In the genomic region with DNA sequence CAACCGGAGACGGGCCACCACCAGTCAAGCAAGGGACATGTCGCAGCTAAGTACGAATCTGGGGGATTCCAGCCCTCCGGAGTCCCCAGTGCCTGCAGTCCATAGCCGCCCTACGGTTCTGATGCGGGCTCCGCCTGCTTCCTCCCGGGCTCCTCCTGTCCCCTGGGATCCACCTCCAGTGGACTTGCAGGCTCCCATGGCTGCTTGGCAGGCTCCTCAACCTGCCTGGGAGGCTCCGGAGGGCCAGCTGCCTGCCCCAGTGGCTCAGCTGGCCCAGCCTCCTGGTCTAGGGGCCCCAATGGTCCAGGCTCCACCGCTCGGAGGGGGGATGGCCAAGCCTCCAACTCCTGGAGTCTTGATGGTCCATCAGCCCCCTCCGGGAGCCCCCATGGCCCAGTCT, we compare ENCODE assay signal across 9 mouse cellular contexts. TPM values are rescaled to one million over a fixed set of nuclear protein-coding genes. Genes with fewer than 3 reads are reported as not detected.
DNase-seq lines count a peak whose midpoint lies in the region; ATAC-seq and TF ChIP-seq lines count a peak whose summit lies in the region.
"Had no signal": no experiment of that assay in that cellular context is flagged by ENCODE, and none has a peak within 500 bp of the region (broad histone marks: within the 10 kb centered on the region; RNA-seq: fewer than 3 reads in every experiment).

No protein-coding gene starts in this region.

- no peaks in the 10 kb centered on the region for H3K36me3 ChIP-seq in kidney, postnatal 0 days (ENCODE audit: insufficient read depth, low read length)
- H3K36me3 ChIP-seq in embryonic facial prominence, embryonic 14.5 days (ENCODE audit: control insufficient read depth, insufficient read depth, low read length), result no peaks in the 10 kb centered on the region
- H3K36me3 ChIP-seq in hindbrain, embryonic 16.5 days (ENCODE audit: control insufficient read depth, insufficient read depth, low read length), result no peaks in the 10 kb centered on the region
- H3K36me3 ChIP-seq in midbrain, postnatal 0 days (ENCODE audit: insufficient read depth, low read length), result no peaks in the 10 kb centered on the region
- H3K36me3 ChIP-seq in thymus, adult 2 months (ENCODE audit: control insufficient read depth, insufficient read depth, low read length), result no peaks in the 10 kb centered on the region

- TF ChIP-seq CTCF in kidney, postnatal 0 days (IDR thresholded peaks at IDR 0.05; ENCODE audit: low read depth), result no peak
- no peak for TF ChIP-seq CTCF in midbrain, postnatal 0 days (IDR thresholded peaks at IDR 0.05)
- no peak for TF ChIP-seq CTCF in thymus, adult 2 months (IDR thresholded peaks at IDR 0.05; ENCODE audit: borderline replicate concordance, control insufficient read depth, extremely low read depth, insufficient read depth, low read length, poor library complexity)

- TF ChIP-seq POLR2A in thymus, adult 2 months (IDR thresholded peaks at IDR 0.05; ENCODE audit: control insufficient read depth, extremely low read depth, insufficient read depth, low read length, poor library complexity), result no peak

- ATAC-seq in kidney, postnatal 0 days (replicated peaks; ENCODE audit: low FRiP score, low read depth), result no peak; the same call in 1 of the 2 replicates
- ATAC-seq in embryonic facial prominence, embryonic 14.5 days (ENCODE audit: low read depth), result peak; percentile 54
- no peak; the same call in none of the 2 replicates for ATAC-seq in hindbrain, embryonic 16.5 days
- ATAC-seq in midbrain, postnatal 0 days (ENCODE audit: low FRiP score), result peak; percentile 38; the same call in 1 of the 2 replicates

- DNase-seq in kidney, postnatal 0 days (ENCODE audit: low spot score), result no peak
- no peak for DNase-seq in kidney, adult 9 months
- DNase-seq in embryonic facial prominence, embryonic 14.5 days (ENCODE audit: low spot score), result peak; percentile 15
- peak; percentile 10 for DNase-seq in midbrain, postnatal 0 days (ENCODE audit: low spot score)
- DNase-seq in thymus, adult 2 months, result no peak
- DNase-seq in natural killer cell, adult 2 months (ENCODE audit: low spot score in 2 of 2), result no peak
- DNase-seq in cerebellum, postnatal 36 days, result no peak

- no peak overlapping the region for H3K9ac ChIP-seq in kidney, postnatal 0 days (ENCODE audit: low read depth, low read length)
- H3K9ac ChIP-seq in embryonic facial prominence, embryonic 14.5 days (ENCODE audit: low read depth, low read length), result peak overlapping the region; percentile 71
- peak overlapping the region; percentile 77 for H3K9ac ChIP-seq in hindbrain, embryonic 16.5 days (ENCODE audit: low read depth, low read length)
- peak overlapping the region; percentile 72 for H3K9ac ChIP-seq in midbrain, postnatal 0 days (replicated peaks; ENCODE audit: low read length, poor library complexity, severe bottlenecking)

- H3K27me3 ChIP-seq in kidney, postnatal 0 days (ENCODE audit: insufficient read depth, low read length), result no peaks in the 10 kb centered on the region
- H3K27me3 ChIP-seq in embryonic facial prominence, embryonic 14.5 days (replicated peaks; ENCODE audit: control insufficient read depth, insufficient read depth, low read length), result no peaks in the 10 kb centered on the region
- H3K27me3 ChIP-seq in hindbrain, embryonic 16.5 days (replicated peaks; ENCODE audit: control insufficient read depth, insufficient read depth, low read length), result no peaks in the 10 kb centered on the region
- no peaks in the 10 kb centered on the region for H3K27me3 ChIP-seq in midbrain, postnatal 0 days (ENCODE audit: insufficient read depth, low read length)
- no peaks in the 10 kb centered on the region for H3K27me3 ChIP-seq in thymus, adult 2 months (ENCODE audit: control insufficient read depth, insufficient read depth, low read length)

- WGBS in kidney, postnatal 0 days, result 32% methylated on average over 14 of the region's 14 CpGs
- 28% methylated on average over 11 of the region's 14 CpGs for WGBS in embryonic facial prominence, embryonic 14.5 days
- 32% methylated on average over 14 of the region's 14 CpGs for WGBS in hindbrain, embryonic 16.5 days
- 32% methylated on average over 14 of the region's 14 CpGs for WGBS in midbrain, postnatal 0 days
- WGBS in thymus, adult 2 months, result 50% methylated on average over 14 of the region's 14 CpGs

- H3K27ac ChIP-seq in kidney, postnatal 0 days, result no peak overlapping the region
- peak overlapping the region; percentile 55; the same call in 1 of the 2 replicates for H3K27ac ChIP-seq in embryonic facial prominence, embryonic 14.5 days (replicated peaks; ENCODE audit: low read depth, low read length)
- peak overlapping the region; percentile 82 for H3K27ac ChIP-seq in hindbrain, embryonic 16.5 days (ENCODE audit: low read depth, low read length)
- H3K27ac ChIP-seq in midbrain, postnatal 0 days (ENCODE audit: low read depth, low read length), result peak overlapping the region; percentile 77
- H3K27ac ChIP-seq in thymus, adult 2 months (ENCODE audit: control insufficient read depth, insufficient read depth, low read length), result no peak overlapping the region

- no peaks in the 10 kb centered on the region for H3K9me3 ChIP-seq in kidney, postnatal 0 days (replicated peaks; ENCODE audit: low read length)
- peaks cover 8% of the 10 kb centered on the region; the same call in 1 of the 2 replicates for H3K9me3 ChIP-seq in embryonic facial prominence, embryonic 14.5 days (ENCODE audit: control insufficient read depth, low read length)
- H3K9me3 ChIP-seq in hindbrain, embryonic 16.5 days (ENCODE audit: control insufficient read depth, low read length), result peaks cover 19% of the 10 kb centered on the region
- H3K9me3 ChIP-seq in midbrain, postnatal 0 days (ENCODE audit: low read length), result 0 out of 2 replicates have a peak, but pooled peaks cover 5% of the 10 kb centered on the region

- no peaks in the 10 kb centered on the region for H3K4me1 ChIP-seq in kidney, postnatal 0 days (replicated peaks; ENCODE audit: insufficient read depth, low read length)
- no peaks in the 10 kb centered on the region for H3K4me1 ChIP-seq in embryonic facial prominence, embryonic 14.5 days (ENCODE audit: control insufficient read depth, insufficient read depth, low read length)
- peaks cover 4% of the 10 kb centered on the region; the same call in 1 of the 2 replicates for H3K4me1 ChIP-seq in hindbrain, embryonic 16.5 days (ENCODE audit: control insufficient read depth, insufficient read depth, low read depth, low read length)
- no peaks in the 10 kb centered on the region for H3K4me1 ChIP-seq in midbrain, postnatal 0 days (ENCODE audit: insufficient read depth, low read length)
- H3K4me1 ChIP-seq in thymus, adult 2 months (replicated peaks; ENCODE audit: control insufficient read depth, insufficient read depth, low read length), result no peaks in the 10 kb centered on the region

- peak overlapping the region; percentile 55 for H3K4me2 ChIP-seq in kidney, postnatal 0 days (ENCODE audit: low read length)
- H3K4me2 ChIP-seq in embryonic facial prominence, embryonic 14.5 days (ENCODE audit: low read depth, low read length), result peak overlapping the region; percentile 55
- peak overlapping the region; percentile 59 for H3K4me2 ChIP-seq in hindbrain, embryonic 16.5 days (ENCODE audit: low read length)
- H3K4me2 ChIP-seq in midbrain, postnatal 0 days (ENCODE audit: low read depth, low read length, poor library complexity, severe bottlenecking), result peak overlapping the region; percentile 48

- peak overlapping the region; percentile 30 for H3K4me3 ChIP-seq in kidney, postnatal 0 days (replicated peaks; ENCODE audit: low read depth, low read length)
- H3K4me3 ChIP-seq in embryonic facial prominence, embryonic 14.5 days (ENCODE audit: low read depth, low read length), result peak overlapping the region; percentile 52
- peak overlapping the region; percentile 60 for H3K4me3 ChIP-seq in hindbrain, embryonic 16.5 days (ENCODE audit: low read length)
- H3K4me3 ChIP-seq in midbrain, postnatal 0 days (ENCODE audit: low read depth, low read length), result peak overlapping the region; percentile 59
- H3K4me3 ChIP-seq in thymus, adult 2 months (ENCODE audit: control insufficient read depth, insufficient read depth, low read length), result no peak overlapping the region

RNA-seq across cellular contexts. Expression of a gene that starts 0.5 kb away (rescaled TPM):
- 0.09 TPM in 1 of 2 replicates, not detected in the other for polyA plus RNA-seq in kidney, postnatal 0 days (2015; fragmentation: Nextera tagmentation; extraction: Ambion mirVana)
- polyA plus RNA-seq in embryonic facial prominence, embryonic 14.5 days (2014; fragmentation: Nextera tagmentation; extraction: Ambion mirVana), result 12.9 and 13.3 TPM in 2 replicates
- polyA plus RNA-seq in hindbrain, embryonic 16.5 days (2015; fragmentation: Nextera tagmentation; extraction: Ambion mirVana), result 13.7 and 18.9 TPM in 2 replicates
- 22.1 and 26.5 TPM in 2 replicates for total RNA-seq in midbrain, postnatal 0 days (2014; rRNA removed)
- 19.3 and 25.4 TPM in 2 replicates for polyA plus RNA-seq in midbrain, postnatal 0 days (2015; fragmentation: Nextera tagmentation; extraction: Ambion mirVana)
- 0.23 and 0.27 TPM in 2 replicates for polyA plus RNA-seq in thymus, adult 2 months (2012; rRNA removed)
- polyA plus RNA-seq: spleen, adult 2 months had no signal

RNA-seq across cellular contexts. Expression of a gene that starts 30.9 kb away (rescaled TPM):
- 50.7 and 51.5 TPM in 2 replicates for polyA plus RNA-seq in kidney, postnatal 0 days (2015; fragmentation: Nextera tagmentation; extraction: Ambion mirVana)
- polyA plus RNA-seq in embryonic facial prominence, embryonic 14.5 days (2014; fragmentation: Nextera tagmentation; extraction: Ambion mirVana), result 205 and 214 TPM in 2 replicates
- polyA plus RNA-seq in hindbrain, embryonic 16.5 days (2015; fragmentation: Nextera tagmentation; extraction: Ambion mirVana), result 620 and 640 TPM in 2 replicates
- 479 and 494 TPM in 2 replicates for total RNA-seq in midbrain, postnatal 0 days (2014; rRNA removed)
- 861 and 877 TPM in 2 replicates for polyA plus RNA-seq in midbrain, postnatal 0 days (2015; fragmentation: Nextera tagmentation; extraction: Ambion mirVana)
- polyA plus RNA-seq in thymus, adult 2 months (2012; rRNA removed), result 1.6 and 1.9 TPM in 2 replicates

RNA-seq across cellular contexts. Expression of a gene that starts 42.6 kb away (rescaled TPM):
- 3.6 and 4.2 TPM in 2 replicates for polyA plus RNA-seq in kidney, postnatal 0 days (2015; fragmentation: Nextera tagmentation; extraction: Ambion mirVana)
- 6.2 TPM in 2 replicates for polyA plus RNA-seq in embryonic facial prominence, embryonic 14.5 days (2014; fragmentation: Nextera tagmentation; extraction: Ambion mirVana)
- 21.1 and 23.8 TPM in 2 replicates for polyA plus RNA-seq in hindbrain, embryonic 16.5 days (2015; fragmentation: Nextera tagmentation; extraction: Ambion mirVana)
- total RNA-seq in midbrain, postnatal 0 days (2014; rRNA removed), result 39.5 and 42.4 TPM in 2 replicates
- 30.9 and 31.5 TPM in 2 replicates for polyA plus RNA-seq in midbrain, postnatal 0 days (2015; fragmentation: Nextera tagmentation; extraction: Ambion mirVana)
- polyA plus RNA-seq in thymus, adult 2 months (2012; rRNA removed), result 0.24 and 0.36 TPM in 2 replicates

Comparison
In these comparisons a context has a peak if more than half of its experiments do, and no peak if none do; other contexts are left out.
1. ATAC-seq: peak in embryonic facial prominence, embryonic 14.5 days (single experiment) and midbrain, postnatal 0 days (single experiment); none in kidney, postnatal 0 days (single experiment) and hindbrain, embryonic 16.5 days (single experiment).
2. DNase-seq: peak in embryonic facial prominence, embryonic 14.5 days (single experiment) and midbrain, postnatal 0 days (single experiment); none in kidney, postnatal 0 days (single experiment), kidney, adult 9 months (single experiment), thymus, adult 2 months (single experiment), natural killer cell, adult 2 months (0 of 2) and cerebellum, postnatal 36 days (0 of 2).
3. H3K27ac ChIP-seq: peak in embryonic facial prominence, embryonic 14.5 days (single experiment), hindbrain, embryonic 16.5 days (single experiment) and midbrain, postnatal 0 days (single experiment); none in kidney, postnatal 0 days (single experiment) and thymus, adult 2 months (single experiment).
4. RNA of a gene that starts 0.5 kb away (polyA plus RNA-seq): 19.3 to 25.4 TPM in midbrain, postnatal 0 days, 13.7 to 18.9 TPM in hindbrain, embryonic 16.5 days and 12.9 to 13.3 TPM in embryonic facial prominence, embryonic 14.5 days; 0.23 to 0.27 TPM in thymus, adult 2 months and 0.09 TPM in kidney, postnatal 0 days; every median in the first group is over 10 times any median in the second.
5. RNA of a gene that starts 30.9 kb away (polyA plus RNA-seq): 861 to 877 TPM in midbrain, postnatal 0 days, 620 to 640 TPM in hindbrain, embryonic 16.5 days, 205 to 214 TPM in embryonic facial prominence, embryonic 14.5 days and 50.7 to 51.5 TPM in kidney, postnatal 0 days; 1.6 to 1.9 TPM in thymus, adult 2 months; every median in the first group is over 10 times any median in the second.
6. Peak in every context shown above with its lines, with median percentiles within 50 percentile points of each other: H3K4me2 ChIP-seq.